Mouse (Mus musculus) mouse trophoblast stem cell (cell line): ENCODE results near the gene Cpeb3.
"Not testable (repeated sequence)": the region's sequence is repeated elsewhere in the genome, so short reads cannot be mapped to it uniquely, and the experiment has no call there.

Experiments
- in situ Hi-C, 2 experiments: fragments of 300-500 bp; cut with MseI, MboI; formaldehyde crosslinking; loops; 2 replicates in 1 of 2; 3 replicates in 1 of 2; pipeline ENCODE4 v1.15.1; 2025

Gene Cpeb3

DNA sequence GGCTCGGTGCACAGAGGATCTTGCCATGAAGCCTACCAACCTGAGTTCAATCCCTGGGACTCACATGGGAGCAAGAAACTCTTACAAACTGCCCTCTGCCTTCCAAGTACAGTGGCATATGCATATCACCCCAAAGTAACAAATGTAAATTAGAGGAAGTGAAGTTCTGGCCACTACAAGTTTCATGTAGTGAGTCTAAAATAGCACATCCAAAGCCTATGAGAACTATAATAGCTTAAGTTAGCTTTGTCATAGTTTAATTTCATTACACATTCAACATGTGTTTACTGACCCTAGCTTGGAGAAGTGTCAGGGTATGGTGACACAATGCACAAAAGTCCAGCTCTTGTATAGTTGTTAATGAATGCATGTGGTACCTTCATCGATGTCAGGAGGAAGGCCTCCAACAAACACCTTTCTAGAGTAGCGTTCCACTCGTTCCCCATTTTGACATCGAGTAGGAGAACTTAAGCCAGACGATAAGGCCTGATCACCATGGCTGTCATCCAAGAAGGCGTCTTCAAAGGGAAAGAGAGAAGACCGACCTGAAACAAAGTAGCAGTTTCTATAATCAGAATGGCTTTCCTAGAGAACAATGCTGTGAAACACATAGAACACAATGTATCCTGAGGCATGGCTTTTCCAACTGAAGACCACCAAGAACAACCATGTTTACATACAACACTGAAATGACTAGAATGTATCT is 120.2 kb downstream of the Cpeb3 start:
- in situ Hi-C loops = no loop called here

DNA sequence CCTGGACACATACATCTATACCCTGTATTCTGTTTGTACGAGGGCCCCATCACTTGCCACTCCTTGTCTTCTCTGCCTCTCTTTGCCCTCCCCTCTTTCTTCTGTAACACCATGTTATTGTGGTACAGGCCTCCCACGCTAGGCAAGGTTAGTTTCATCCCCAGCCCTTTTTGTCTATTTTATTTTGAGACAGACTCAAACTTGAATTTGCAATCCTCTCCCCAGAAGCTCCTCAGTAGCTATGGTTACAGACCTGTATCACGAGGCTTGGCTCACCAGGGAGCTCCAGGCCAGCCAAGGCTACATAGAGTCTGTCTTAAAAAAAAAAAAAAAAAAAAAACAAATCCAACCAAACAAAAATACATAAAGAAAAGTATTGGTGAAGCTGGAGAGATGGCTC is 123.9 kb downstream of the Cpeb3 start:
- in situ Hi-C loops = no loop called here

DNA sequence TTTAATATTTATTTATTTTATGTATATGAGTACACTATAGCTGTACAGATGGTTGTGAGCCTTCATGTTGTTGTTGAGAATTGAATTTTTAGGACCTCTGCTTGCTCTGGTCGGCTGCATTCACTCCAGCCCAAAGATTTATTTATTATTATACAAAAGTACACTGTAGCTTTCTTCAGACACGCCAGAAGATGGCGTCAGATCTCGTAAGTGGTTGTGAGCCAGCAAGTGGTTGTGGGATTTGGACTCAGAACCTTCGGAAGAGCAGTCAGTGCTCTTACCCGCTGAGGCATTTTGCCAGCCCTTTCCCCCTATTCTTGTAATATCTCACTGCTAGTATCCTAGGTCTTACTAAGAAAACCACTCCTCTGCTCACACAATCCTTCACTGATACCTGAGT is 126.9 kb downstream of the Cpeb3 start:
- in situ Hi-C loops = no loop called here

DNA sequence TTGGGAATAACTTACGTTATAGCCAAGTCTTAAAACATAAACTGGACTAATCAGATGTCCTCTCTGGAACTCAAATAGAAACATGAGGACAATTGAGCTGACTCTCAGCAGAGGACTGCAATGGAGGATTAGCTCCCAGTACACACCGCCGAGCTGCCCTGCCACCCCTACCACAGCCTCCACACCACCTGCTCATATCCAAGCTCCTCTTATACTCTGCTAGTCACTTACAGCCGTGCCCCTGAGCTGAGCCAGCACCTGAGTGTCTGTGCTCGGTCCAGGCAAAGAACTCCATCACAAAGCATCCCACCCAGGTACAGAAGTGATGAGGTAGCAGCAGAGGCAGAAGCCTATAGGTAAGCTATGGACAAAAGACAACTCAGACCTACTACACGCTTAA is 129.2 kb downstream of the Cpeb3 start:
- in situ Hi-C loops = no loop called here

DNA sequence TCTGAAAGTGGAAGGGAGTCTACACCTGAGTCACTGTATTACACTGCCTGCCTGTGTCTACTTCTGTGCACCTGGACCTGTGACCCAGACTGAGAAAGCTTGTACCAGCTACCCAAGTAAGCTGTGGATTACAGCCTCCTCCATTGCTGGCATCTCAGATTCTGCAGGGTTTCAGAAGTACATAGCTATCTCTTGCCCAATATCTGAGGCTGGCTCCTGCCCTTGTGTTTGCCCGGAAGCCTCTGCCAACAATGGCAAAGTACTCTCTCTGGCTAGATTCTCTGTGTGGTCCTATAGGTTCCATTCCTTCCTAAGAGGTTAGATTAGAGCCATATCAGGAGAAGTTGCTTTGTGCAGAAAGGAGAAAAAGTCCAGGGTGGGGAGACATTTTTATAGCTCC is 129.8 kb downstream of the Cpeb3 start:
- in situ Hi-C loops = no loop called here

DNA sequence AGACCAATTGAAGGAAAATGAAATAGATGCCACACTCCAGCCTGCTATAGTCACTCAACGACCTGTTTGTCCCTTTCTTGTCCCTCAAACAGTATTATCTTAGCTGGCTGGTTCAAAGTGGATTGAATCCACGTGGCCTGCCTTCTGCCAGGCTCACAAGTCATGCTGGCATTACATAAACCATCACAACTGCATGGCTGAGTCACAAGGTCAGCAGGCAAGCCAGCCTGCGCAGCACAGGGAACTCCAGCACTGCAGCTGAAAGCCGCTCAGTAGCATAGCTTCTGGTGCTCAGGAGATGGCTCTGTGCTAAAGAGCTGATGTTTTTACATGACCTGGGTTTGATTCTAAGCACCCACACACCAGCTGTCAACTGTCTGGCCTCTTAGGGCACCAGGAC is 130.3 kb downstream of the Cpeb3 start:
- in situ Hi-C loops = no loop called here

DNA sequence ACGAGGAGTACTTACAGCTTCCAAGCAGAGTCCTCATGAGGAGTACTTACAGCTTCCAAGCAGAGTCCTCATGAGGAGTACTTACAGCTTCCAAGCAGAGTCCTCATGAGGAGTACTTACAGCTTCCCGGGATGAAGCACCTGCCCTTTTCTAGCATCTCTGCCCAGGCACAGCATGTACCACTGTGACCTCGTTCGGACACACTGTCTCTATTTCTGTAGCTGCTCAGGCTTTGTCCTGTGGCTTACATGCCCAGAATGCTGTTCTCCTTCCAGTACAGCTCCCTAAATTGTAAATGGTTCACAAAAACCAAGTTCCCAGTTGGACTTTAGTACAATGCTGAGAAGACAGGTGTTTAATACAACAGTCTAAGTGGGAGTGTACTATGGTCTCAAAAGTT is 131.1 kb downstream of the Cpeb3 start:
- in situ Hi-C loops = not testable (repeated sequence)

DNA sequence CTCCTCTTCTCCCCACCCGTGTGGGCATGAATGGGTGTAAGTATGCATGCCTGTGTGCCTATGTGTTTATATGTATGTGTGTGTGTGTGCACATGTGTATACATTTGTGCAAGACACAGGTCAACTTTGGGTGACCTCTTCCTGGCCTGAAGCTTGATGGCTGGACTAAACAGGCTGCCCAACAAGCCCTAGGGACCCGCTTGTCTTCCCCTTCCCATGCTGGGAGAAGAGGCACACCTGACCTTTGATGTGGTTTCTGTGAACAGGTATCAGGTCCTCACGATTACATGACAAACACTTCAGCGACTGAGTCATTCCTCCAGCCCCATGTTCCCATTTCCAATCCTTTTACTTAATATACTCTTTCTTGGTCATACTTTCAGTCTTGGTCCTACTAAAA is 131.8 kb downstream of the Cpeb3 start:
- in situ Hi-C loops = no loop called here

DNA sequence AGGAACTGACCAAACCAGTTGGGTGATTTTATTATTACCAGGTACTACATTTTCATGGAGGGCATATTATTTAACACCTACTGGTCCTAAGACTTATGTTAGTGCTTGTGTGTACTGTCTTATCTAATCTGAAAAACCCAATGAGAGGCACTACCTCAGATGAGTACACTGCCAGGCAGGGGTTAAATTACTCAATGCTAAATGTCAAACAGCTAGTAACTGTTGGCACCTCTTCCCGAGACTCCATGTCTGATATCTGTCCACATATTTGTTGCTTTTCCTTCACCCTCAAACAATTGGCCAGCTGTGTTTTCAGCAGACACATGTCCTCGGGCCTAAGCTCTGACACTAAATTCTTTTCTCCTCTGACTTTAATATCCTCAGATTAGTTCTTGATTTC is 132.3 kb downstream of the Cpeb3 start:
- in situ Hi-C loops = no loop called here

DNA sequence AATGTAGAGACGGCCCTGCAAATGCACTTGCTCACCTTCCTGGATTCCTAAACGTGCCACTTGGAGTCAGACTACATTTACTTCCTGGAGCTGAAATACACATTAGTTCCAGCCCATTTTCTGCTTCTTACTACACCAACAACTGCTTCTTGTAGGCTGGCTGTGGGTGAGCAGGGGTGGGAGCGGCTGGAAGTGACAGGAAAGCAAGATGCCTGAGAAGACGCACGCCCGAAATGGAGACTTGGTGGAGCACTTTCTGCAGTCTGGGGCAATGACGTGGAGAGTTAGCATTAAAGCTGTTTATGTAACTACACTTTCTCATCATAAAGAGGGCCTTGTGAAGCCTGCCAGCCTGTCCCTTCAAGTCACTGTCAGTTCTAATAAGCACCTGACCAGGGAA is 132.7 kb downstream of the Cpeb3 start:
- in situ Hi-C loops = no loop called here

DNA sequence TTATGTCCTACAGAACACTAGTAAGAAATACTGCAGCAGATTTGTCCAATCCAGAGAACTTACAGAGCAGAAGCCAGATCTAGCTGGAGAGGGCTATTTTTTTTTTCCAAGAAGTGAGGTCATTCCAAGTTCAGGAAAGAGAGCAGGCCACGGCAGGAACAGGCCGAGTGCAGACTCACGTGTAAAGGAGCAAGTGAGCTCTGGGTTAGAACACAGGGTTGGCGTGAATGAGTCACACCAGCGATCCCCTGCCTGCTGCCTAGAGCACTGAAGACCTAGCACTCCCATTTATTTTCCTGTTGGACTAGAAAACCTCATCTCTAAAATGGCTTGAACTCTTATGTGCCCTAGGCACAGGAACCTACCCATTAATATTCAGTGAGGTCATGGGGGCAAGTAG is 133.7 kb downstream of the Cpeb3 start:
- in situ Hi-C loops = loop anchor here in 1 of 2 experiments (25.0 kb wide), 1 partner anchor 188 kb away; no protein-coding TSS in a partner anchor

DNA sequence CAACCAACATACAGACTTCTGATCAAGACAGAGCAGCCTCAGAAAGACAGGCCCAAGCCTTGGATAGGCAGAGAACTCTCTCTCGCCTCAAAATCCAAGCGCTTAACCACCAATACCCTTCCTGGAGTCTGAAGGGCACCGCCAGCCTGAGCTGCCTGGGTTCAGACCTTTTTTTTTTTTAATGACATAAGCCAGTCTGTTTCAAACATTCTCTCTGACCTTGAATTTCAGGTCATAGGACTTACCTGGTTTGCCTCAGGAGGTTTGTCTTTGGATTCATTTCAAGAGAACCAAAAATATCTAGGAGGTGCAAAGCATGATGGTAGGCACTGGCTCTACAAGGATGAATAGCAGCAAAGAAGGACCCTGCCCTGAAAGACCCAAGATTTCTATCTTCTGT is 134.1 kb downstream of the Cpeb3 start:
- in situ Hi-C loops = loop anchor here in 1 of 2 experiments (25.0 kb wide), 1 partner anchor 188 kb away; no protein-coding TSS in a partner anchor

DNA sequence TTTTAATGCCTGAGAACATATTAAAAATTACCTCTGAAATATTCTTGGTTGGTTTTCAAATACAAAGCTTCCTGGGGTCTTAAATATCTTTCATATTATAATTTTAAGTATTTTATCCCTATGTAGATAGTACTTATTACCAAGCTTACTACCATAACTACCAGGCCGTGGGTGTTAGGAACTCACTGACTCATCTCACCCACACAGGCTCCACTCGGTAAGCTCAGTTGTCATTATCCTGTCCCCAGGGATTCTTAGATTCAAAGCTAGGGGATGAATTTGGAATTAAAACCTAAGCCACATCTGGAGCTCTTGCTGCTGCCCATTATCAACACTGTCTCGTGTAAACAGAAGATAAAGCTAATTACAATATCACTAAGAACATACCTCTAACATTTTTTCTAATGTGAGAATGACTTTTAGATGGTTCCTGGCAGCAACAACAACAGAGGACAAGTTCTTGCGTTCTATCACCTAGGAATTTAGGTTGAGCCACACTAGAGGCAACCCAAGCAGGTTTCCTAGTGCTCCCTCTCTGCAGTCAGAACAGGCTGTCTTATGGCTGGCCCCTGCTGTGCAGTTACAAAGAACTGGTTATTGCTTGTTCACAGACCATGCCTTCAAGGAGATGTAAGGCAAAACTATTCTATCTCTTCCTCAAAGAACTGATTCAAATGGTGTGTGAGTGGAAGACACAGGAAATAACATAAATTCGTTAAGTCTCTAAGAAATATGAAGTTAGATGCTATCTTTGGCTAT is 135.4 kb downstream of the Cpeb3 start:
- in situ Hi-C loops = loop anchor here in 1 of 2 experiments (25.0 kb wide), 1 partner anchor 189 kb away; no protein-coding TSS in a partner anchor

DNA sequence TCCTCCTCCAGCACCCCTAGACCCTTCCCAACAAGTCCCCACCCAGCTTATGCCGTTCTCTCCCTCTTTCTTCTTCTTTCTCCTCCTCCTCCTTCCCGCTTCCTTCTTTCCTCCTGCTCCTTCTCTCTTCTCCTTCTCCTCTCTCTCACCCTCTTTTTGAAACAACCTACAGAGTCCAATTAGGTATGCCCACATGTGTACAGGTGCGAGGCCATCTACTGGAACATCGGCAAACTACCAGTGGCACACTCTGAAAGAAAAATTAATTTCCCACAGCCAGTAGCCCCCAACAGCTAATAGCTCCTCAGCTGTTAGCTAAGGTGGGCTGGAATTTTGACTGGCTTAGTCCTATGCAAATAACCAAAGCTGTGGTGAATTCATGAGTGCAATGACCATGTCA is 139.2 kb downstream of the Cpeb3 start:
- in situ Hi-C loops = loop anchor here in 1 of 2 experiments (25.0 kb wide), 1 partner anchor 193 kb away; no protein-coding TSS in a partner anchor

DNA sequence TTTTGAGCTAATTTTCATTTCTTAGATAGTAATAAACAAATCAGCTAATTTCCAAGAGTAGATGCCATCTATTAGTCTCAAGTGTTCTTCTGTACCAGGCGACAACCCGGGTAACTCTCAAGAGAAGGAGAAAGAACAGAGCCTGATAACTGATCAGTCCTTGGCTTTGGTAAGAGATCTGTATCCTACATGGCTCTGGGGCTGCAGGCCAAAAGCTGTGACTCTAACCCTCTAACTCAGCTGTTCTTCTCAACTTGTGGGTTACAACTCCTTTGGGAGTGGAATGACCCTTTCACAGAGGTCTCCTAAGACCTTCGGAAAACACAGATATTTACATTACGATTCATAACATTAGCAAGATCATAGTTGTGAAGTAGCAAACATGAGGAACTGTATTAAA is 148.3 kb downstream of the Cpeb3 start:
- in situ Hi-C loops = loop anchor here in 1 of 2 experiments (25.0 kb wide), 1 partner anchor 202 kb away; no protein-coding TSS in a partner anchor

DNA sequence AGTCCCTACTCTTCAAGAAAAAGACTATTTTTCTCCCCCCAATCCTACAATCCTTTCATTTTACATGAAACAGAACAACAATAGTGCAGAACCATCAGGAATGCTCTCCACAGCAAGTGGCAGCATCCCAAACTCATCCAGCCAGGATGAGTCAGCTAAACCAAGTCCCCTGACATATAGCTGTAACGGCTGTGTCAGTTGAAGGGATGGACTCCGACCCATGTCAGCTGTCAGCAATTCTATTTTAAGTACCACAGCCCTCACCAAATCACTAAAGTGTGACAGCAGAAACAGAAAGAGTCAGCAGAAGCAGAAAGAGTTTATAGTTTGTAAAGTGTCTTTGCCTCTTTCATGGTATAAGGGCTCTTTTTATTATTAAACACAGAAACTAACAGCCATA is 148.8 kb downstream of the Cpeb3 start:
- in situ Hi-C loops = loop anchor here in 1 of 2 experiments (25.0 kb wide), 1 partner anchor 203 kb away; no protein-coding TSS in a partner anchor

DNA sequence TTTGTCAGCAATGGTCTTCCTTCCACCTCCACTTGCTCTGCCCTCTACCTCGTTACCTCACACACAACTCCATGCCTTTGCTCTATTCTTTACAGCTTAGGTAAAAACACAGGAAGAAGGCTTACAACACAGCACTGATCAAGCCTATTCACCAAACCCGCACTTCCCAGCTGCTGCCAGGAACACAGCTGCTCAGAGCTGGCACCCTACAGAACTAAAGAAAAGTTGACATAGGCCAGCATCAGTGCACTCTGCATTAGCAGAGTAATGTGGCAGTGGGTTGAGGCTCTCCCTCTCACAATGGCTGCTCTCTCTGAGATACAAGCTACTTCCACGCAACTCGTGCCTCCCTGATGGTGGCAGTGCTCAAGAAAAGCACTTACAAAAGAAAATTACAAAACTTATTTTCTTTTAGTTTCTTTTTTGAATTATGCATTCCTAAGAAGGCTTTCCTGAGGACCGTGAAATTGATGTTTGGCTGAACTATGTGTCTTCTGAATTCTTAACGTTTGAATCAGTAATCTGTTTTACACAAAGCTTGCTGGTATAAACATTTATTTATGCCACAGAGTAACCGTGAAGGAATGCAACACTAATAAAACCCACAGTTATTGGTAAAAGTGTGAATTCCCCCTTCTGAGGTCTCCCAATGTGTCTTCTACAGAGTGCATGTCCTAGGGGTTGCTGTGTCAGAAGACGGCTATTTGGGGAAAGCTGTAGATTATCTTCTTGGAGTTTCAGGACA is 151.1 kb downstream of the Cpeb3 start:
- in situ Hi-C loops = loop anchor here in 1 of 2 experiments (25.0 kb wide), 1 partner anchor 205 kb away; no protein-coding TSS in a partner anchor

DNA sequence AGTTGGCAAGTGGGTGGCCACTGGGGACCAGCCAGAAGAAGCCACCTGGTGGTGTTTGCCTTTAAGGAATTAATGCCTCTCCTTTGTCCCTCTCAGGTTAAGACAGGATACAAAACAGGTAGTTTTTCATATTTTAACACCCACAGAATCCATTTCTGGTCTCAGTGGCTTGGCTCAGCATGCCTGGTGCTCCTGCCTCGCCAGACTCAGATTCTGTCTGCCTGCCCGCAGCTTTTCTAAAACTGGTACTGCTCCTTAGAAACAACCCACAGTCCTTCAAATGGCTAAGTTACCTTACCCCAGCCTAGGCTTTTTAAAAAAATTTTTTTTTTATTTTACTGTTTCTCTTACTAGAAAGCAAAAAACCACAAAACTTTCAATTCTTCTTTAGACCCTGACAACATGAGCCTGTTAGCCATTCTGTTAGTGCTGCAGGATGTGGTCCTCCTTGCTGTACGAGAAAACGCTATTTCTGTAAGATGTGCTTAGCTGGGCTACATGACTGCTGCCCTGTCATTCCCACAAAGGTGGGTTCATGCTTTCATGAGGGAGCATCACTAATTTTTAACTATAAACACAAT is 152.3 kb downstream of the Cpeb3 start:
- in situ Hi-C loops = loop anchor here in 1 of 2 experiments (25.0 kb wide), 1 partner anchor 206 kb away; no protein-coding TSS in a partner anchor

DNA sequence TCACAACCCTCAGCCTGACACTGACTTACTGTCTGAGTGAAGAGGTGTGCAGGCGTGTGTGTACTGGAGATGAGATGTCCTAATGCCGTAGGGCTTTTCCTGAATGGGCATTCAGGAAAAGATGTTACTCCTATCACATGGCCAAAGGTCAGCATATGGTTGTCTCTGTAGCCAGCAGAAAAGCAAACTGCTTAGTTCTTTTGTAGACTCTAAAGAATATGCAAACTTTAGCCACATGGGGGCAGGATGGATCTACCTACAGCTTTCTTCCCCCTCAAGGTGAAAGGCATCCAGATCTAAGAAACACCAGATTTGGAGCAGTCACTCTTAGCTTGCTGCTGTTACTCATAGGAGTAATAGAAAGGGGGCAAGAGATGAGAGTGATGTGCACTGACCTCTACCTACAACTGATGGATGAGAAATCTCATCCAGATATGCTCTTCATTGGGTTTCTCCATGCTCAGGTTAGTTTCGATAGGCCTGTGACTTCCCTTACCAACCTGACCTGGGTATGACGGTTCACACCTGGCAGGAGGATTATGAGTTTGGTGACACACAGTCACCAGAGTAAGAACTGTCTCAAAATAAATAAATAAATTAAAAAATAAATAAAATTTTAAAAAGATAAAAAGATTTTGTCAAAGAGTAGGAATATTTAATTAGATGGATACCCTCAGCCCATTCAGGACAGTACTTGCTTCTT is 157.6 kb downstream of the Cpeb3 start:
- in situ Hi-C loops = loop anchor here in 1 of 2 experiments (25.0 kb wide), 1 partner anchor 212 kb away; no protein-coding TSS in a partner anchor

DNA sequence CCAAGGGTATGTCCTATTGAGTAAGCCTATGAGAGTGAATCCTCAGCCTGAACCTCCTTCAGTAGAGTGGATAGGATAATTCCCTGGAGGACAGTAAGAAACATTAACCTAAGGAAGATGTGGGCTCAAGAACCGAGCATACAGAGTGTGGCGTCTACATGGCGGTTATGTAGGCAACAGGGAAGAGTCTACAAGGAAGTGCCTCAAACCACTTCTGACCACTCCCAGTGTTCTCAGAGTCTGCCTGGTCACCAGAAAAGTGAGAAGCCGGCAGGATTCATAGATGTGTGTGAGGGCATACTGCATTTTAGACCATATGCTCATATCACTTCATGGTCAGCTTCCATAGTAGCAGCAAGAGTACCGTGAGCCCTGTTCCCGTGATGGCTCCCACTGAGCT is 159.9 kb downstream of the Cpeb3 start:
- in situ Hi-C loops = loop anchor here in 1 of 2 experiments (10.0 kb wide), 1 partner anchor 216 kb away; no protein-coding TSS in a partner anchor

DNA sequence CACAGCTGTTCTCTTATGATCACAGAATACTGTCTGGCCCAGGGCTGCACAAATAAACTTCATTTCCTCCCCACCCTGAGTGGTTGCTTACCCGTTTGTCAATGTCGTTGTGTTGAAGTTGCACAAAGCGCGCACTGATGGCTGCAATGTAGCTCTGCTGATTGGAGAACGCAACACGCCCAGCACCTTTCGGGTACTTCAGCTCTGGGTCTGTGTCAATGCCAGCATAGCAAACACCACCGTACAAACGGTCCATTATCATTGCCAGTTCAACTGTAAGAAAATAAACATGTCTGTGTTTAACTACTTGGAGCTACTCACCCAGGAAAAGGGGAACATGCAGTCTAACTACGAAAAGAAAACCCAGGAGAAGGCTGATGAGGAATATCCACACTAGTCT is 164.0 kb downstream of the Cpeb3 start:
- in situ Hi-C loops = loop anchor here in 1 of 2 experiments (10.0 kb wide), 1 partner anchor 220 kb away; no protein-coding TSS in a partner anchor
